Mouse (Mus musculus) c-Kit-positive CD71-positive TER-119-positive erythroid progenitor cells, embryonic 14.5 days (primary cell): ENCODE results near the gene Fbxw8.

Experiments
- DNase-seq: peaks from one replicate; pipeline ENCODE4 v3.0.0-alpha.2; 2013; ENCODE audit warnings: low spot score

The Fbxw8 gene

DNA sequence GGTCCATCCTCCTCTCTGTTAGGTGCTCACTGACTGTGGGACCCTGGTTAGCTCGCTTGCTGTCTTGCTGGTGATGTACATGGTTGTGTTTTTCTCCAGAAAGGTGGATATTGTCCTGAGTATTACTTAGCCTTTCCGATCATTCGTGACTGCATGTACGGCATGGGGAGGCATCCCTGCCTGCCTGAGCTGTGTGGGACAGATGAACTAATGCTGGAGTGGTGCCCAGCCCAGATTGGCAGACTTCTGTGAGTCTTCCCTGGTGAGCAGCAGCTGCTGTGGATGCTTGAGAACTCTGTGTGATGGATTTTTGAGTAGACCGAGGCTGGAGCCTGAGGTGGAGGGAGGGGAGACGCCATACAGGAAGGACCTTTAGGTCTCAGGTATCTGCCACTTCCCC lies 110.4 kb downstream of the Fbxw8 start:
- DNase-seq = no peak

GRCm38 (mm10) chr5:118043761-118044160 lies 111.5 kb downstream of the Fbxw8 start:
- no peak for DNase-seq

- DNase-seq = no peak
Measured at GRCm38 (mm10) chr5:118042599-118042998, 112.7 kb downstream of the Fbxw8 start.

DNA sequence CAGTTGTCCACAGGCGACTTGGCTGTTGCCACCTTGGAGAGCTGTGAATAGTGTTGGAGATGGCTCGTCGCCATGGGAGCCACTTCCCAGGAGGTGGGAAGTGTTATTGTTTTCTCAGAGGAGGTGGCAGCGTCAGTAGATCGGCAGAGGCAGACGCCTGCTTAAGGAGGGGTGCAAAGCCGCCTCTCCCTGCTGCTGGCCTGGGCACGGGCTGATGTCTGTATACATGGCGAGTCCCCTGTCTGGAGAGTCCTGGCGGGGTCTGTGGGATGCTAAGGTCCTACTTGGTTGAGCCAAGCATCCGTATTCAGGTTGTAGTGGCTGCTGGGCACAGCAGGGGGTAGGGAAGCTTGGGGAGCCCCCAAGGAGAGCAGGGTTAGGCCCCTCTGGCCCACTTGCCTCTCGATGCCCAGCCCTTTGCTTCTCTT lies 116.0 kb downstream of the Fbxw8 start:
- DNase-seq = no peak

GRCm38 (mm10) chr5:118037798-118038484 lies 117.3 kb downstream of the Fbxw8 start:
- DNase-seq = no peak

GRCm38 (mm10) chr5:118036888-118037797 lies 118.1 kb downstream of the Fbxw8 start:
- no peak for DNase-seq

DNA sequence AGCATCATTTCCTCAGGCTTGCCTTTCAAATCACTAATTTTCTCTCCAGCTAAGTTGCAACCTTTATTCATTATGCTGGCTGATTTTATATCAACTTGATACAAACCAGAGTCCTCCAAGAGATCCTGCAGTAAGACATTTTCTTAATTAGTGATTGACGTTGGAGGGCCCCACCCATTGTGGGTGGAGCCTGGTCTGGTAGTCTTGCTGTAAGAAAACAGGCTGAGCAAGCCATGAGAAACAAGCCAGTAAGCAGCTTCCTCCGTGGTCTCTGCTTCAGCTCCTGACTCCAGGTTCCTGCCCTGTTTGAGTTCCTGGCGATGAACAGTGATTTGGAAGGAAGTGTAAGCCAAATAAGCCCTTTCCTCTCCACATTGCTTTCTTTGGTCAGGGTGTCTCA lies 119.5 kb downstream of the Fbxw8 start:
- no peak for DNase-seq

DNA sequence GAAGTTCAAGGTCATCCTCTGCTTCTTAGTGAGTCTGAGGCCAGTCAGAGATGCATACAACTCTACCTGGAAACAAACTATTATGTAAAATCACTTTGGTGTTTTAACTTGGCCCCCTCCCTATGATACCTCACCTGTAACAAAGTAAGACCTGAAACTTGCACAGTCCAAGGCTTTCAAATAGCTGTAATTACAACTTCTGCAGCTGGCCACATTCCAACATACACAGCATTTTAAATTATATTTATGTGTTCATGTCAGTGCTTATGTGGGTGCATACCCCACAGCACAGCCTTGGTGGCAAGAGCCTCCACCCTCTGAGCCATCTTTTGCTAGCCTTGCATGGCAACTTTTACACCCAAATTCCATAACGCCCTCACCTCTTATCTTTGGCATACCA lies 120.6 kb downstream of the Fbxw8 start:
- DNase-seq = no peak

GRCm38 (mm10) chr5:118033740-118034139 lies 121.5 kb downstream of the Fbxw8 start:
- no peak for DNase-seq

DNA sequence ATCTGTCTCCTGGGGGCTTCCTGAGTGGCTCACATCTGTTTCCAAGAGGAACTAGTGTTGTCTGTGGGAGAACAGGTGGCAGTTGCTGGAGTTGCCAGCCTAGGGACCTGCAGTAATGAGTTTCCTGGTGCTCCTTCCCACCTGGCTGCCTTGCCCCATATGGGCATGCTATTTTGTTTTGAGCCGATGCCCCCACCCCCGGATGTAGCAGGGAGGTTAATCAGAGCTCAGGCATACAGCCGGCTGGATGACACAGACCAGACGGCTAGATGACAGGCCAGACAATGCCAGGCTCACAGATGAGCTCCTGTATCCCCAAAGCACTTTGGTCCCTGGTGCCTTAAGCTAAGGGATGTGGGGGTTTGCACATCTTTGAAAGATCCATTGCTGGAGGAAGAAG lies 121.9 kb downstream of the Fbxw8 start:
- DNase-seq = no peak

DNA sequence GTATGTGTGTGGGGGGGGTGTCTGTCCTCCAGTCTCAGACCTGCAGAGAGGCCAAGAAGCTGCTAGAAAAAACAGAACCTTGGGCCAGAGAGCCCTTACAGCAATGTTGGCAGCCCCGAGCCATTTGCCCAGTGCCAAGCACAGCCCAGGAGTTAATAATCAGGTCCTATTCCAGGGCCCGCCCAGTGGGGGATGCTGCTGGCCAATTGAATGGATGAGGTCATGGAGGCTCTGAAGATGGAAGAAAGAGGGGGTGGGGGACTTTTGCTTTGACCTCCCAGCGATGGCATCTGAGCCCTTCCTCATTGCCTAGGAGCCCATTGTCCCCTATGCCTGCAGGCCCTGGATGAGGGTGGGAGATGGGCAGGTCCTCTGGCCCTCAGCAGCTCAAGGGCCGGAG lies 123.8 kb downstream of the Fbxw8 start:
- no peak for DNase-seq

DNA sequence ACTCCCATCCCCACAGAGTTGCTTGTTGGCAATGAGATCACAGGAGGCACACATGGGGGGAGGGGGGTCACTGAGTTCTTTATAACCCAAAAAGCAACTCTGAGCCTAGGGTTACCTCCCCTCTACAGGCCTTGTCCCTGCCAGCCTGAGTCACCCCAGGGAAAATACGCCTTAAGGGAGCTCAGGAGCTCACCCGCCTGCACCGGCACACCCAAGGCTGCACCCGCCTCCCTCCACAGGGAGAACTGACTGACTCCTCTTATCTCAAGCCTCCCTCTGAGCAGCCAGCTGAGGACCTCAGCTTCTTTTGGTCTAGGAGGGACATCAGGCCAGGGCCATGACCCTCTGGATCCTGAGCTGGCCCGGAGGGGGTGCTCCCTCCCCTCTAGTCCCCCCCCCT lies 124.2 kb downstream of the Fbxw8 start:
- DNase-seq = no peak

GRCm38 (mm10) chr5:118030022-118030675 lies 125.1 kb downstream of the Fbxw8 start:
- no peak for DNase-seq

GRCm38 (mm10) chr5:118029420-118029819 lies 125.8 kb downstream of the Fbxw8 start:
- DNase-seq = no peak

- no peak for DNase-seq
Measured at GRCm38 (mm10) chr5:118029035-118029408, 126.2 kb downstream of the Fbxw8 start.

DNA sequence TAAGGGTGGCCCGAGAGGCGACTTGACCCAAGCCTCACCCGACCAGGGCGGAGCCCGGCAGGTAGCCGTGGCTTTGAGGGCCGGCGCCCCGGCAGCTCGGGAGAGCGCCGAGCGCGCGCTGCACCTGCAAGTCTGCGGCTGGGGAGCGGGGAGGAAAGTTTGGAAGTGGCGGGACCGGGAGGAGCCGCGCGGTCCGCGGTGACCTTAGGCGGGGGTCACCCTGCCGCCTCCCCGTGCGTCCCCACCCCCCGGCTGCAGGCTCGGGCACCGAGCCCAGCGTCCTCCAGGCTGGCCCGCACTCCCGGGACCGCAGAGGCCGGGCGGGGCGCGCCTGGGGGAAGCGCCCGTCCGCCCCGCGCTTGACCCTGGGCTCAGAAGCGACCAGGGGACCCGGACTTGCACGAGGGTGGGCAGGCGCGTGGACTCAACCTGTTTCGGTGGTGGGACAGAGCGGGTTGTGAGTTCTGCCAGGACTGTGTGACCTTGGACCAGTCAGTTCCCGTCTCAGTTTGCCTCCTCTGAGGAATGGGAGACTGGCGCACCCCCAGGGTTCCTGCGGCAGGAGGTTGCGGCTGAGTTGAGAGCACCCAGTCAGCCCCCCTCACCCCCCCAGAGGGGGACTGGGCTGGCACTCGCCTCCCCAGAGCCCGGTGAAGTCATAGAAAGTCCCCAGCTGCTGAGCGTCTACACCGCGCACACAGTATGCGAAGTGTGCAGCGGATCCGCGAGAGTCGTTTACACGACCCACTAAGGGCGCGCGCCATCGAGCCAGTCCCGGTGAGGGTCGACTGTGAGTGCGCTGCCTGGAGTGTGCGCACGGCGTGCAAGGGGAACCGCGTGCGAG lies 126.9 kb downstream of the Fbxw8 start:
- DNase-seq = no peak

- no peak for DNase-seq
Measured at GRCm38 (mm10) chr5:118027698-118028190, 127.5 kb downstream of the Fbxw8 start, which contains the start of gene Tesc. Gene Tesc (plus strand): TSS chr5:118027743.

DNA sequence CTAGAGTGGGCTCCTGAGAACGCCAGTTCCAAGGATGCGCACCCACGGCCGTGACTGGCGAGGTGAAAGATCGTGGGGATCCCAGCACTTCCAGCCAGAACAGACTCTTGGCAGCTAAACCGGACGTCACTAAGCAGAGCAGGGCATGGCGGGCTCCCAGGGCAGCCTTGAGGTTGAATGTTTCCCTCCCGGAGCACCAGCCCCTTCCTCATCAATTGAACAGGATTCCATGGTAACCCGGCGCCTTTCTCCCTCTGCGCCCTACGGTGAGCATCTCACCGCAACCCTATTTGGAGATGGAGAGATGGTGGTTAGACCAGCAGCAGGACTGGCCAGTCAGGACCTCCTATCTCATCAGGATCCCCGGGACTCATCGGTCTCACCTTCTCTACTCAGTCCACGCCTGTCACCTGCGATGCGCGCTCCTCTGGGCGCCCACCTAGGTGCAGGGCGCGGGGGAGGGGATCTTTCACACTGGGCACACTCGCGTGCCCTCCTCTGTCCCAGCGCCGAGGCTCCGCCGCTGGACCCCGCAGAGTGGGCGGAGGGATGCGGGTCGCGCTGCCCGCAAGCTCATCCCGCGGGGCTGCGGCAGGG lies 128.1 kb downstream of the Fbxw8 start:
- DNase-seq = no peak

GRCm38 (mm10) chr5:118026343-118026742 lies 128.9 kb downstream of the Fbxw8 start:
- DNase-seq = no peak

DNA sequence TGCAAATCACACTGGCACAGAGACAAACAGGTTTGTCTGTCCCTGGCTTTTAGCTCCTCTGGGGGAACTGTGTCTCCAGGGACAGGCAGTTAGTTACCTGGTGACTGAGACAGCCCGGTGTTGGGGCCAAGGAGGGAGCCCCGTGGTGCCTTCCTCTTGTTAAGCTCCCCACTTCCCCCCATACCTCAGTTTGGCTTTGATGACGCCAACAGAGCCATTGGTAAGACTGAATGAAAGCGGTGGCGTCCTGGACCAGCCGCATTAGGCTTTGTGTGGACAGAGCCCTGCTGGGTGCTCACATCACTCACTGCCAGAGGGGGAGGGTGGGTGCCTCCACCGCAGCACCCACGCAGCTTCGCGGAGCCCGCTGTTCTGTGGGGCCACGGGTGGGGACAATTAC lies 129.4 kb downstream of the Fbxw8 start:
- no peak for DNase-seq

DNA sequence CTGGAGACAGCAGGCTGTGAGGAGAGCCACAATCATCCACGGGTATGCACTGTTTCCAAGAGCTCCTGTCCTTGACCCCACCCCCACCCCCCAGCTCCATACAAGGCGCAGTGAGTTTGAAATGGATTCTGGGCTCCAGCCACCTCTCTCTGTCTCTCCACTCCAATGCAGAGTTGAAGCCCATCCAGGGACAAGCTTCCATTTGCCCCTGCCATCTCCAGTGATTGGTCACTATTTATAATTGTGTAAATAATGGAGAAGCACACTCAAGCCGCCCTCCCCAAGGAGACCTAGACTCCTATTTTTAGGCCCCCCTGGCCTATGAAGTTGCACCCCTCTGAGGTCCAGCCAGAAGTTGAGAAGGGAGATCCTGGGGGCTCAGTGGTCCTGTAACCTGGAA lies 132.2 kb downstream of the Fbxw8 start:
- no peak for DNase-seq
